Mouse (Mus musculus) neural tube, embryonic 15.5 days (tissue): ENCODE results near the gene Pidd1. TPM values are rescaled to one million over a fixed set of nuclear protein-coding genes. Genes with fewer than 3 reads are reported as not detected.
A peak's percentile ranks its signal among the peaks of the same experiment; 100 is the strongest.

Experiments used
- ATAC-seq: fragments of 200-750 bp; cut with Nextera tagmentation; 2 replicates; pipeline ENCODE4 v1.8.0; 2017; ENCODE audit warnings: mild to moderate bottlenecking, moderate TSS enrichment, moderate library complexity; ENCODE audit not compliant: low FRiP score
- H3K27ac ChIP-seq: fragments of 300-500 bp; sonication (generic); replicated peaks from 2 replicates; pipeline ENCODE4 v1.5.1; 2015; ENCODE audit warnings: mild to moderate bottlenecking, inconsistent platforms
- H3K27me3 ChIP-seq: fragments of 300-500 bp; sonication (generic); replicated peaks from 2 replicates; pipeline ENCODE4 v1.6.1; 2015; ENCODE audit warnings: inconsistent platforms
- H3K36me3 ChIP-seq: fragments of 300-500 bp; sonication (generic); 2 replicates; pipeline ENCODE4 v1.6.1; 2015; ENCODE audit warnings: inconsistent platforms
- H3K4me1 ChIP-seq: fragments of 300-500 bp; sonication (generic); 2 replicates; pipeline ENCODE4 v1.6.1; 2015; ENCODE audit warnings: inconsistent platforms
- H3K4me2 ChIP-seq: fragments of 300-500 bp; sonication (generic); 2 replicates; pipeline ENCODE4 v1.6.1; 2015; ENCODE audit warnings: inconsistent platforms, mild to moderate bottlenecking, moderate library complexity
- H3K4me3 ChIP-seq: fragments of 300-500 bp; sonication (generic); replicated peaks from 2 replicates; pipeline ENCODE4 v1.5.1; 2015; ENCODE audit warnings: mild to moderate bottlenecking, inconsistent platforms
- H3K9ac ChIP-seq: fragments of 300-500 bp; sonication (generic); replicated peaks from 2 replicates; pipeline ENCODE4 v1.6.1; 2015; ENCODE audit warnings: mild to moderate bottlenecking, inconsistent platforms
- H3K9me3 ChIP-seq: fragments of 300-500 bp; sonication (generic); replicated peaks from 2 replicates; pipeline ENCODE4 v1.6.1; 2016; ENCODE audit warnings: inconsistent platforms
- WGBS: fragments of 180-500 bp; shearing (Covaris S2); methylation state at CpG from one replicate; pipeline ENCODE4 v1.1.7; 2015; ENCODE audit warnings: mixed read lengths; 5-methylcytosine and 5-hydroxymethylcytosine counted together
- polyA plus RNA-seq: library from polyadenylated mRNA; unstranded; fragments of >200 nt; fragmentation: Nextera tagmentation; extraction: Ambion mirVana; gene quantifications from 2 replicates; pipeline ENCODE4 v1.2.1, GENCODE M21; 2015

Pidd1 gene
- polyA plus RNA-seq, 1 experiment from 2014 or later = 2.7 TPM

DNA sequence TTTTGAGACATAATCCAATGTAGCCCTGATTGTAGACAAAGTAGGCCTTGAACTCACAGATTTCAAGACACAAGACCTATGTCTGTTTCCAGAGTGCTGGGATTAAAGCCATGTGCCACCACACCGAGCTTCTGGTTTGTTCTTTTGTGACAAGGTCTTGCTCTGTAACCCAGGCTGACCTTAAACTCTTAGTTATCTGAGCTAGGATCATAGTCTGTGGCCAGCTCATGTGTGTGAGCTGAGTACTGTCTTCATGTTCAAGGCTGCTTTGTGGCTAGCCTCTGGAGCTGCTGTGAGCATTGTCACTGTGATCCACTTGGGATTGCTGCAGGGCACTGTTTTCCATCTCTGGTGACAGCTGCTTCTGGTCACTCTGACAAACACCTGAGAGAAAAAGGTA lies 48.5 kb downstream of the Pidd1 start:
- H3K27ac ChIP-seq = no peak overlapping the region
- H3K36me3 ChIP-seq = peaks cover 43% of the 10 kb centered on the region
- no peak overlapping the region for H3K4me3 ChIP-seq
- no peak overlapping the region for H3K9ac ChIP-seq
- H3K9me3 ChIP-seq = no peaks in the 10 kb centered on the region
- H3K4me2 ChIP-seq = no peak overlapping the region
- no peak for ATAC-seq
- peaks cover 16% of the 10 kb centered on the region for H3K4me1 ChIP-seq
- no peaks in the 10 kb centered on the region for H3K27me3 ChIP-seq
- WGBS = 90% methylated on average over 1 of the region's 1 CpGs

DNA sequence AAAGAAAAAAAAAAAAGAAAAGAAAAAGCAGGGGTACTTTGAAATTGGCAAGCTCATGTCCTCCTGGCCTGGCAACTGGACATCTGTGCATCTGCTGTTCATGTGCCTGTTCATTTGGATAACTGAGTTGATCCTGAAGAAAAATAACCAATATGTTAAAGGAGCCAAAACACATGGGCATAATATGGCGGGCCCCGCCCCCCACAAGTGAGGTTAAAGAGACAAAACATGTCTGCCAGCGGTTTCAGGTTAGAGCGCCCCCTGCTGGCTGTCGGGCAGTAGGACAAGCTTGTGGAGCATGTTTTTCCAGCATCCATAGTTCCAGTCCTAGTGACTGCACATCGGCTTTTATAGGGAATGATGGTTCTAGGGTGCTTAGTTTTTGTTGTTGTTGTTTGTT lies 49.1 kb downstream of the Pidd1 start:
- Histone ChIP-seq H3K27me3 (no peaks in the 10 kb centered on the region), H3K27ac (no peak overlapping the region), H3K9ac (no peak overlapping the region), H3K4me2 (no peak overlapping the region), H3K4me3 (no peak overlapping the region), H3K4me1 (peaks cover 16% of the 10 kb centered on the region), H3K9me3 (no peaks in the 10 kb centered on the region), H3K36me3 (peaks cover 37% of the 10 kb centered on the region)
- WGBS = 22% methylated on average over 6 of the region's 6 CpGs
- no peak for ATAC-seq

DNA sequence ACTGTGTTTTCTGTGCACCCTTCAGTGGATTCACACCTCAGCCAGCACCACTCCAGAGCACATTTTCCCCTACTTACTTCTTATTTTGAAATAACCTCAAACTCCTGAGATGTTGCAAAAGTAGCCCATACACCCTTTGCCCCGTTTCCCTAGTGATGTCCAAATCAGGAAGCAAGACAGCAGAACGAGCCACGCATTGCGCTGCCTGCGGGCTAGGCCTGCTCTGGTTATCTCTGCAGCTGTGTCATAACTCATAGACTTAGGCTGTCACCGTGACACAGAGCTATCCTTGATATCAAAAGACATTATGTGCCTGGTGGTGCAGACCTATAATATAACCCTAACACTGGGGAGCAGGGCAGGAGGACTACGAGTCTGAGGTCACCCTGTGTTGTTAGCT lies 49.7 kb downstream of the Pidd1 start:
- Histone ChIP-seq H3K4me1 (peaks cover 16% of the 10 kb centered on the region), H3K9me3 (no peaks in the 10 kb centered on the region), H3K4me3 (no peak overlapping the region), H3K36me3 (peaks cover 32% of the 10 kb centered on the region), H3K9ac (no peak overlapping the region), H3K27me3 (no peaks in the 10 kb centered on the region), H3K27ac (no peak overlapping the region), H3K4me2 (no peak overlapping the region)
- 90% methylated on average over 7 of the region's 7 CpGs for WGBS
- ATAC-seq = no peak

GRCm38 (mm10) chr7:141392552-141393222 lies 51.1 kb downstream of the Pidd1 start:
- peaks cover 17% of the 10 kb centered on the region for H3K36me3 ChIP-seq
- H3K4me1 ChIP-seq = peaks cover 16% of the 10 kb centered on the region
- H3K27me3 ChIP-seq = no peaks in the 10 kb centered on the region
- H3K4me2 ChIP-seq = peak overlapping the region; percentile 95
- H3K4me3 ChIP-seq = peak overlapping the region; percentile 79
- ATAC-seq = no peak
- H3K27ac ChIP-seq = peak overlapping the region; percentile 89
- whole genome bisulfite sequencing = 30% methylated on average over 9 of the region's 9 CpGs
- H3K9ac ChIP-seq = peak overlapping the region; percentile 77
- H3K9me3 ChIP-seq = no peaks in the 10 kb centered on the region

DNA sequence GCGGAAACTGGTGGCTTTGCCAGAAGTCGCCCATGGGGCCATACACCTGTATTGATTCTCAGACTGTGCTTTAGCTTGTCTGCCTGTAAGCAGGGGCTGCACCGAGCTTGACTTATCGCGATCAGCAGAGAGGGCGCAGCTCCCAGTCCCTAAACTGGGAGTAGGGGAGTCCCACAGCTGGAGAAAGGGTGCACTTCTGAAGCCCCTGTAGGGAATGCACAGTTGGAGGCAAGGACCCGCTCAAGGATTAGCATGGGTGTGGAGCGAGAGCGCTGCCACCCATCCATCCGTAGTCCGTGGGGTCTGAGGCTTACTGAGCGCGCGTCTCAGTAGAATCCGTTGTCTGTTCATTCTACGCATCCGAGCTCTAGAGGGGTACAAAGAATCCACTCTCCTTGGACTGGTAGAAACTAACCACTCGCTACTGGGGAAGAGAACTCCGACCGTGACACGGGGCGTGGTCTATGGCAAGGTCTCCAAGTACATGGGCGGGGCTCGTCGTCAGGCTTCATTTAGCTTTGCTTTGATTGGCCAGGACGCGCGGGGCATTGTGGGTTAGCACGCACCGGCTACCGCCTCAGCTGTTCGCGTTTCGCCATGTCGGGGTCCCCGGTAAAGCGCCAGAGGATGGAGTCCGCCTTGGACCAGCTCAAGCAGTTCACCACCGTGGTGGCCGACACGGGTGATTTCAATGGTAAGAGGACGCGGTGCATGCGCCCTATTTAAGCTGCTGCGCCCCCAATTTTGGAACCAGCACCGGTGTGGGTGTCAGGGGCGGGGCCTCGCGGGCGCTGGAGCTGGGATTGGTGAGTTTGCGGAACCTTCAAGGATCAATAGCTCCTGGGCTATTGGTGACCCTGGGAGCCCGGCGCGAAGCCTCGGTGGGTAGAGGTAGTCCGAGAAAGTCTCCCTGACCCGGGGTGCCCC lies 51.9 kb downstream of the Pidd1 start, which contains the start of gene Taldo1:
Gene Taldo1 (plus strand): TSS at position 575 of the 927 bp plus-strand sequence.
- WGBS = under 1% methylated on average over 57 of the region's 57 CpGs

GRCm38 (mm10) chr7:141390326-141391259 lies 53.2 kb downstream of the Pidd1 start:
- Histone ChIP-seq H3K4me3 (no peak overlapping the region), H3K36me3 (0 out of 2 replicates have a peak, but pooled peaks cover under 1% of the 10 kb centered on the region), H3K9me3 (no peaks in the 10 kb centered on the region), H3K4me2 (peak overlapping the region; percentile 95; the same call in 1 of the 2 replicates), H3K9ac (no peak overlapping the region), H3K27me3 (no peaks in the 10 kb centered on the region), H3K4me1 (peaks cover 16% of the 10 kb centered on the region), H3K27ac (no peak overlapping the region)
- 62% methylated on average over 9 of the region's 9 CpGs for WGBS
- no peak for ATAC-seq

More for the DNA sequence above, 51.9 kb downstream of the Pidd1 start, which contains the start of gene Taldo1:
- Histone ChIP-seq H3K4me1 (peaks cover 16% of the 10 kb centered on the region), H3K36me3 (peaks cover 13% of the 10 kb centered on the region), H3K27ac (peak within 1 kb of the TSS; percentile 89), H3K9me3 (no peaks in the 10 kb centered on the region), H3K27me3 (no peaks in the 10 kb centered on the region), H3K4me2 (peak within 1 kb of the TSS; percentile 95), H3K9ac (peak within 1 kb of the TSS; percentile 77), H3K4me3 (peak within 1 kb of the TSS; percentile 79)
- ATAC-seq = peak; percentile 94

GRCm38 (mm10) chr7:141388487-141389109 lies 55.2 kb downstream of the Pidd1 start:
- no peak for ATAC-seq
- H3K9ac ChIP-seq = no peak overlapping the region
- no peak overlapping the region for H3K4me2 ChIP-seq
- H3K4me1 ChIP-seq = peaks cover 14% of the 10 kb centered on the region
- no peaks in the 10 kb centered on the region for H3K9me3 ChIP-seq
- 48% methylated on average over 3 of the region's 3 CpGs for WGBS
- no peaks in the 10 kb centered on the region for H3K27me3 ChIP-seq
- no peak overlapping the region for H3K4me3 ChIP-seq
- H3K36me3 ChIP-seq = no peaks in the 10 kb centered on the region
- no peak overlapping the region for H3K27ac ChIP-seq

Other genes starting within 250 kb of the Pidd1 start
- gene Lrrc56, start 249.9 kb downstream of the Pidd1 start, polyA plus RNA-seq = 9.0 and 9.1 TPM in 2 replicates
- 0.35 and 1.6 TPM in 2 replicates for gene Lmntd2, start 229.9 kb downstream of the Pidd1 start, polyA plus RNA-seq
- 24.1 and 28.1 TPM in 2 replicates for gene Rassf7, start 228.2 kb downstream of the Pidd1 start, polyA plus RNA-seq
- gene Phrf1, start 215.2 kb downstream of the Pidd1 start, polyA plus RNA-seq = 54.9 and 60.2 TPM in 2 replicates
- gene Irf7, start 177.5 kb downstream of the Pidd1 start, polyA plus RNA-seq = 2.6 and 7.8 TPM in 2 replicates
- 4.2 TPM in 1 of 2 replicates, not detected in the other for gene Cdhr5, start 167.2 kb downstream of the Pidd1 start, polyA plus RNA-seq
- 5.4 and 11.0 TPM in 2 replicates for gene Sct, start 164.9 kb downstream of the Pidd1 start, polyA plus RNA-seq
- 0.87 and 1.3 TPM in 2 replicates for gene Drd4, start 152.0 kb downstream of the Pidd1 start, polyA plus RNA-seq
- 178 and 200 TPM in 2 replicates for gene Deaf1, start 116.3 kb downstream of the Pidd1 start, polyA plus RNA-seq
- 50.5 and 55.8 TPM in 2 replicates for gene Tmem80, start 116.3 kb downstream of the Pidd1 start, polyA plus RNA-seq
- gene Eps8l2, start 105.1 kb downstream of the Pidd1 start, polyA plus RNA-seq = 0.23 and 10.7 TPM in 2 replicates
- 269 and 298 TPM in 2 replicates for gene Taldo1, start 51.8 kb downstream of the Pidd1 start, polyA plus RNA-seq
- gene Gatd1, start 29.9 kb downstream of the Pidd1 start, polyA plus RNA-seq = 49.3 and 50.4 TPM in 2 replicates
- gene Cend1, start 14.5 kb downstream of the Pidd1 start, polyA plus RNA-seq = 185 and 208 TPM in 2 replicates
- gene Slc25a22, start 6.1 kb downstream of the Pidd1 start, polyA plus RNA-seq = 76.7 and 88.8 TPM in 2 replicates
- 743 and 829 TPM in 2 replicates for gene Rplp2, start 3.3 kb upstream of the Pidd1 start, polyA plus RNA-seq
- 17.2 and 25.7 TPM in 2 replicates for gene Pnpla2, start 11.2 kb upstream of the Pidd1 start, polyA plus RNA-seq
- gene Cracr2b, start 17.1 kb upstream of the Pidd1 start, polyA plus RNA-seq = 7.1 and 9.6 TPM in 2 replicates
- gene Cd151, start 23.4 kb upstream of the Pidd1 start, polyA plus RNA-seq = 23.7 and 25.1 TPM in 2 replicates
- 85.3 and 89.8 TPM in 2 replicates for gene Polr2l, start 31.1 kb upstream of the Pidd1 start, polyA plus RNA-seq
- 73.0 and 77.3 TPM in 2 replicates for gene Tspan4, start 31.2 kb upstream of the Pidd1 start, polyA plus RNA-seq
- 50.4 and 54.4 TPM in 2 replicates for gene Chid1, start 95.8 kb upstream of the Pidd1 start, polyA plus RNA-seq
- gene Ap2a2, start 118.1 kb upstream of the Pidd1 start, polyA plus RNA-seq = 105 and 109 TPM in 2 replicates
- gene Muc6, start 211.3 kb upstream of the Pidd1 start, polyA plus RNA-seq = 0.27 and 0.31 TPM in 2 replicates
- gene Muc2, start 246.3 kb upstream of the Pidd1 start, polyA plus RNA-seq = 0.29 and 0.35 TPM in 2 replicates